Mouse (Mus musculus): ENCODE results near the gene BC055324. TPM values are rescaled to one million over a fixed set of nuclear protein-coding genes. Genes with fewer than 3 reads are reported as not detected.

BC055324 gene
- total RNA-seq, 2 experiments from 2014 or later: 0.93 to 1.8 TPM

DNA sequence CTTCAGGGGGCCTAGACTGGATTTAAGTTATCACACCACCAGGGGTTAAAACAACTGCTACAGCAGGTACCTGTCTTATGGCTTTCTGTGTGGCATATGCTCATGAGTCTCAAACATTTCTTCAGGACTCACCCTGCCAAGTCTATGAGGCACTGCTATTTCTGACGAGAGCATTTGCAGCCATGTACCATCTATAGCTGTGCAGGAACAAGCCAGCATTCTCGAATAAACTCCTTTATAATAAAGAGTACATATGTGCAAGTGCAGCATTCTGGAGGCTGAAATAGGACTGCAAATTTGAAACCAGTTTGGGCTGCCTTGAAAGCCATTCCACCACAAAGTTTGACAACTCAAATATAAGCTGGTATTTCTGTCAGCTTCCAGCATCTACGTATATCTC lies 36.6 kb downstream of the BC055324 start:
- DNase-seq (ENCODE audit: low spot score in 2 of 2): no peak

DNA sequence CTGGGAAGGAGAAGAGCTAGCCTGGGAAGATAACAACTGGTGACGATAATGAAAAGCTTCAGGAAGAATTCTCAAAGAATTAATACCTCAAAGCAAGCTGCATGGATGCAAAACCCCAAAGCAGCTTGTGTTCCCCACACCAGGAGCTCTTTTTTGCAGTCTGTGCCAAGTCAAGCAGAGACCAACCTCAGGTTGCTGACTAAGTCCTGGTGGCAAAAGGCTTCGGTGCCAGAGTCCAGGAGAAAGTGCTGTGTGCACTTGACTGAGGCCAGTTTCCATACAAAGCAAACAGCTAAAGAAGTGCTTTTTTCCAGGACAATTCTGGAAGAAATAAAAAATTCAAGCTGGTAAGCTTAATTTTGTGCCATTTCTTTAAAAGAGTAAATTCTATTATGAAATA lies 41.2 kb downstream of the BC055324 start:
- no peak for DNase-seq (ENCODE audit: low spot score in 2 of 2)

DNA sequence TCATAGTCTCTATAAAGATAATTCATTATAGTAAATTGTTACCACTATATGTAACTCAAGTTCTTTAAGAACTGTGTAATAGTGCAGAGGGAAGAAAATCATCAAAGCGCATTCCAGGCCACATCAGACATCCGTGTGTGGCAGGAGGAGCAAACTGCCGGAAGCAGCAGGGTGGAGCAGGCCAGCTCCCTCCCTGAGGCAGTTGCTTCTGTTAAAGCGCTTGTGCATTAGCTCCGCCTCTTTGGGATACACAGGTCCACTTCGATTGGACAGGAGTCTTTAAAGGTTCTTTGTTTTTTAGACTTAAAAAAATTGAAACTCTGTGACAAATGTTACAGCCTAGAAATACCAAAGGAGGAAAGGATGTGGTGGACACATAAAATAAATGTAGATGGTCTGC lies 52.5 kb downstream of the BC055324 start:
- DNase-seq (ENCODE audit: low spot score in 2 of 2): no peak

DNA sequence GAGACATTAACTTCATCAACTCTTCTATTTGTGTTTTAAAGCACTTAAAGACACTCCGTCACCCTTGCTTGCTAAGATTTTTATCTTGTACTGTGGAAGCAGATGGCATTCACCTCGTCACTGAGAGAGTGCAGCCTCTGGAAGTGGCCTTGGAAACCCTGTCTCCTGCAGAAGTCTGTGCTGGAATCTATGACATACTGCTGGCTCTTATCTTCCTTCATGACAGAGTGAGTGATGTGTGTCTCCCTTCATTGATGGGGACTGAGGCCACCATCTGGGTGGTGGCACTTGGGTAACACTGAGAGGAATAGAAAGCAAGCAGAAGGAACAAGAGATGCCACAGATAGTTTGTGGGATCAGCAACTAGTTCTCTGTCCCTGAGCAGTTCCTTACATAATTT lies 60.0 kb downstream of the BC055324 start:
- DNase-seq (ENCODE audit: low spot score in 2 of 2): peak in 1 of 2 experiments; percentile 7

DNA sequence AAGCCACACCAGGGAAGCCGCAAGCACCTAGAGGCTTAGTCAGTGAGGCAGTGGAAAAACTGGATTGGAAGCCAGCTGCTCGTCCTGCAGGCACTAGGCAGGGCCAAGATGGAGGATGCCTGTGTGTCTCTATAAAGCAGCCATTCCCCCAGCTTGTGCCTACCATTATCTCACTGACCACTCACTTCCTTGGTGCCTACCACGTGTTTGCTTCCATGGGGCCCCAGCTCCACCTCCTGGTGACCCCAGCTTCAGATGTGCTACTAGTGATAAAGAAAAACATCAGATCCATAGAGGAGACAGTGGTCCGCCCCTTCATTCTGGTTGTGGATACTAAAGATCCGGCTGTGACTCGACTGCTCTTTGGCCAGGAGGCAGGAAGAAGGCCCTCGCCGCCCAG lies 62.8 kb downstream of the BC055324 start:
- no peak for DNase-seq (ENCODE audit: low spot score in 2 of 2)

DNA sequence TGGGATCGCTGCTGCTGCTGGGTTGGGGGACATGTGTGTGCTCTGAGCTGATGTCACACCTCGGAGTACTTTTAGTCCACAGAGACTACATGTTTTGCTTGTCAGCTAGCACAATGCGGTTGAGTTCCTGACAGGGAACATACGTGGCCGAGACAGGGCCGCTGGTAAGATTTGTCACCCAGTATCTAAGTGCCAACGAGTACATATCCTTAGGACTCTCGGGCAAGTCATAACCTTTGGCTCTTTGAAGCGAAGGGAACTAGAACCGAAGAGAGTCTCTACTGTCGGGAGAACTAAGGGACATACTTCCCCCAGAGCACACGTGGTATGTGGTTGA lies 64.2 kb downstream of the BC055324 start:
- no peak for DNase-seq (ENCODE audit: low spot score in 2 of 2)

DNA sequence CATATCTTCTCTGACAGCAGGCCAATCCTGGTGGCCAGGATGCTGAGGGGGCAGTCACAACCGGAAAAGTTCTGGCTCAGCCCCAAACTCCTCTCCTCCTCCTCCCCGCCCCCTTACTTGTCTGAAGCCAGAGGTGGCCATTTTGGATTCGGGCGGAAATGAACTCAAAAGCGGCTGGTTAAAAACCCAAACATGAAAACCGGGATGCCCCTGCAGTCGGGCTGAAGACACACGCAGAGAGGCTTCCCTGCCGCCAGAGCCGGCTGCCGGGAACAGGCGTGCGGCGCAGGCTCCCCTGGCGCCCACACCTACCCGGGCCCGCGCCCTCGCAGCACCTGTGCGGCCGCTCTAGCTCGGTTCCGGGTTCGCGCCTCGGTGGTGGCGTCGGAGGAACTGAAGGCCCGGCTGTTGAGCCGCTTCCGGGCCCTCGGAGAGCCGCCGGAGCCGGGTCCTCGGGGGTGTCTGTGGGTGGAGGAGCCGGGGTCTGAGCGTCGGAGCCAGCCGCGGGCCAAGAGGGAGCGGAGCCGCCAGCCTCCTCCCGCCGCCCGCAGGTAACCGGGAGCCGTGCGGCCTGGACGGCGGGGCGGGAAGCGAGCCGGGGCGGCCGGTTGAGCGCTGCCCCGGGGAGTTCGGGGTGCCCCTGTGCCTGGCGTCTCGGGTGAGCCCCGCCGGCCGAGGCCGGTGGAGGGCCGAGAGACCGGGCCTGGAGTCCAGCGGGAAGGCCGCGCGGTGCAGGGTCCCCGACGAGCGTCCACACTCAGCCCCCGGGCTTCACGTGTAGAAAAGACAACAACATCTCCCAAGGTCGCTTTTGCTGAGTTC lies 64.7 kb downstream of the BC055324 start:
- DNase-seq (ENCODE audit: low spot score in 2 of 2): peak; percentile 81 to 84

DNA sequence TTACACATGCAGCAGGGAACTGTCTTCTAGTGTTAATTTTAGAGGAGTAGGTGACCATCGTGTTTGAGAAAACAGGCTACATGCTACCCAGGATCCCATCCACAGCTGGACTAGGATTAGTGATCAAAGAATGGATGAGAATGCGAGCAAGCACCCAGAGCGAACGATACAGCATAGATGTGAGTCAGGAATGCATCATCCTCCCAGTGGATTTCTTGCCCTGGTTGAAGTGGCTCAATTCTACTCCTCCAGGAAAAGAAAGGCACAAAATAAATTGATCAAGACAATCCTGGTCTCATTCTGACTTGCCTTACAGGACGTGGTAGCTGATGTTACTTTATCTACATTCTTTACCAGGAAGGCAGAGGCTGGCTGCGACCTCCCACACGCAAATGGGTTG lies 65.8 kb downstream of the BC055324 start, which contains the start of gene Scyl3:
Scyl3 (plus strand) TSS at position 255 of the 400 bp plus-strand sequence.
- DNase-seq (ENCODE audit: low spot score in 2 of 2): no peak

GRCm38 (mm10) chr1:163924093-163924492 lies 70.5 kb downstream of the BC055324 start:
- no peak for DNase-seq (ENCODE audit: low spot score in 2 of 2)

- DNase-seq (ENCODE audit: low spot score in 2 of 2): no peak
Measured at GRCm38 (mm10) chr1:163917349-163918160, 77.0 kb downstream of the BC055324 start.

- DNase-seq (ENCODE audit: low spot score in 2 of 2): no peak
Measured at GRCm38 (mm10) chr1:163911981-163912380, 82.6 kb downstream of the BC055324 start.

DNA sequence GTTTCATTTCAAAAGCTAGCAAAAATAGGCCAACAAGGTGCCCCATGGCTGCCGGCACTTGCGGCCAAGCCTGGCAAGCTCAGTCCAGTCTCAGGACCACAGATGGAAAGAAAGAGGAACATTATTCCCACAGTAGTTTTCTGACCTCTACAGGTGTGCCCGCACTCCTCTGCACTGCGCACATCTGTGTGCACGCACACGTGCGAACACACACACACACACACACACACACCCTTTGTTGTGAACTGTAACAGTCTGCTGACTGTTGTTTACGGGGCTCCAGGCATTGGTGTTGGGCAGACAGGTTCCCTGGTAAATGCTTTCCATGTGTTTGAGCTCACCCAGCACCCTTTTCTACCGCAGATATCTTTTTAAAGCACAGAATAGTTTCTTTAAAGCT lies 83.8 kb downstream of the BC055324 start:
- no peak for DNase-seq (ENCODE audit: low spot score in 2 of 2)

DNA sequence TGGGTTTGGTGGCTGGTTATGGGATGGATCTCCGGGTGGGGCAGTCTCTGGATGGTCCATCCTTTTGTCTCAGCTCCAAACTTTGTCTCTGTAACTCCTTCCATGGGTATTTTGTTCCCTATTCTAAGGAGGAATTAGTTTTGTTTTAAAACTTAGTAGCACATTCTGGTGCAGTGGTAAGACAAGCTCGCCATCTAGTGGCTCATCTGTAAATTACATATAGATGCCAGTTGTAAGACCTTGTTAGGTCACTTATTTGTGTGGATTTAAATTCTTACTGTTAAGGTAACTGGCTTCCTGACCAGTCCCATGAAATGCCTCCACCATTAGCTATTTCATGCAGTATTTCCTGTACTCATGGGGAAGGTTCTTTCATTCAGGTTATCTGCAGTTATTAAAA lies 84.3 kb downstream of the BC055324 start:
- no peak for DNase-seq (ENCODE audit: low spot score in 2 of 2)

DNA sequence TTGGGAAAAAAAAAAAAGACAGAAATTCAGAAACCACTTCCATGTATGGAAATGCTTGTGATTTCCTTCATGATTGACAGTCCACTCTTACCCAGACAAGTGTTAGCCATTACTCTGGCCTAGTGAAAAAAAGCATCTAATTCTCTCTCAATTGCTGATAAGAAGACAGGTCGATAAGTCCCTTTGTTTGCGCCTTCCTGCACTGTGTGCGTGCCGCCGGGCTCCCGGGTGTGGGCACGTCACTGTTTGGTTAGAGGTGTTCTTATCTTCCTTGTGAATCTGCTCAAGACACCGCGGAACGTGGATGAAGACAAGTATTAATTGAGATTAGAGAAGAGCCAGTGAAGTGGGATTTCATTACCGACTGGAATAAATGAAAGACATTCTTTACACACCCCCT lies 86.2 kb downstream of the BC055324 start:
- no peak for DNase-seq (ENCODE audit: low spot score in 2 of 2)

DNA sequence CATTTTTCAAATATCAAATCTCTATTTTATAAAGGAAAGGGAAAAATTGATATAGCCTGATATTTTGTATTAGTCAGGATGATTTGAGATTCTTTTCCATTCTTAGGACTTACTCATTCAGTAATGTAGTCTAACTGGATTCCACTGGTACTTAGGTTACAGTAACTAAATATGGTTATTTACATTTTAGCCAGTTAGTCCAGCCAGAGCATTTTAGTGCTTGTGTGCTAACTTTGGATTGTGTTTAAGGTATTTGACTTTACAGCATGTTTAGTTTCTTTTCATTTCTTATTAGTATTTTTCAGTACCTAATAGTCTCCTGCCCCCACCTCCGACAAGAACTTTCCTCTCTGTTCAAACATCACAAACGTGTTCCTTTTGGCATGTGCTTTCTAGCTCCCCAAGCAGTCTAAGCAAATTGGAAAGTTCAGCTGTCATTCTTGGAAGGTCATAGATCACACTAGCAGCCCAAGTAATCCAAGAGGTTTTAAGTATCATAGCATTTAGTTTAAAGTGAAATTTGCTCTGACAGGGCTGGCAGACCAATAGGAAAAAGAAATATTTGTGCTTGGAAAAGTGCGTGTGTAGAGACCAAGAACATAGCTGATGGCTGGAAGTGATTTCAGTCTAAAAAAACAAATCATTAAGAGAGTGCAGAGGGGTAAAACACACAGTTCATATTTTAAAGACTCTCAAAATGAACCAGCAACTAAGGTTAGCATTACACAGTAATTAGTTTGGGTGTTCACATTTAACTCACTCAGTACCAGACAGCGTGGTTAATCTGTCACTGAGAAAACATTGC lies 87.4 kb downstream of the BC055324 start:
- no peak for DNase-seq (ENCODE audit: low spot score in 2 of 2)

- DNase-seq (ENCODE audit: low spot score in 2 of 2): no peak
Measured at GRCm38 (mm10) chr1:163903411-163903810, 91.2 kb downstream of the BC055324 start.

GRCm38 (mm10) chr1:163900168-163900567 lies 94.4 kb downstream of the BC055324 start:
- no peak for DNase-seq (ENCODE audit: low spot score in 2 of 2)

DNA sequence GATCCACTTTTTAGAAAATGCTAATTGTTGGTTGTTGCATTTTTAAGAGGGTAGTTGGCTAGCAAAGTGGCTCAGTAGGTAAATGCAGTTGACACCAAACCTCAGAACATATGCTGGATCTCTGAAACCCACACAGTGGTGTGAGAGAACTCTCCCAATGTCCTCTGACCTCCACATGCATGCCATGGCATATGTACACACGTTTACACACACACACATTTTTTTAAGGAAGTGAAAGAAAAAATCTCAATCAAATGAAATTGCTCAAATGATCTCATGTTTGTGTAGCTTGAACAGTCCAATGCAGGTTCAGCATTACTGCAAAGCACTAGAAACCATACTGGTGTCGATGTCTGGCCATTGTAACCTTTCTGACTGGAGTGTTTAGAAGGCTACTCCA lies 95.0 kb downstream of the BC055324 start:
- DNase-seq (ENCODE audit: low spot score in 2 of 2): no peak

DNA sequence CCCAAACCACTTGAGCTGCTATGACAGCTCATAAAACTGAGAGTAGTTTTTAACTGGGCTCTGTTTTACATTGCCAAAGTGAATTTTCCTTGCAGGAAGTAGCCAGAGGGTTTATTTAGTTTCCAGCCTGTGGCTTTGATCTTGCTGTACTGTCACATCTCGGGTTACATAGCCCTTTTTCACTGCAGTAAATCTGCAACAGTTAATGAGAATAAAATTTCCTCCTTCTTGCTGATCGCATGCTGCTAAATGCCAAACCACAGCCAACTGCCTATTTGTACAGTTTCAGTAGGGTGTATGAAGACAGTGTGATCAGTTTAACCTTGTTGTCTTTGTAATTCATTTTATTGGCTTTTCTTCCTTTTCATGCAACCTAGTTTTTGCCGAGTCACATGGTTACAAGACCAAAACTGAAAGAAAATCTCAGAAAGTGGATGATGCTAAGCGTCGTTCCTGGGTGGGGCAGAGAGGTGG lies 96.3 kb downstream of the BC055324 start:
- no peak for DNase-seq (ENCODE audit: low spot score in 2 of 2)
